Mouse (Mus musculus): Measurements from ENCODE around the gene 1700028J19Rik.
"Not testable (repeated sequence)": the region's sequence is repeated elsewhere in the genome, so short reads cannot be mapped to it uniquely, and the experiment has no call there.

1700028J19Rik gene

GRCm38 (mm10) chr7:44246055-44246983, at the start of gene 1700028J19Rik, which contains the start of gene 2410002F23Rik:
TSS of gene 1700028J19Rik (minus strand) at chr7:44246695.
TSS of gene 2410002F23Rik (plus strand) at chr7:44246722.
- peak; percentile 94 for DNase-seq

DNA sequence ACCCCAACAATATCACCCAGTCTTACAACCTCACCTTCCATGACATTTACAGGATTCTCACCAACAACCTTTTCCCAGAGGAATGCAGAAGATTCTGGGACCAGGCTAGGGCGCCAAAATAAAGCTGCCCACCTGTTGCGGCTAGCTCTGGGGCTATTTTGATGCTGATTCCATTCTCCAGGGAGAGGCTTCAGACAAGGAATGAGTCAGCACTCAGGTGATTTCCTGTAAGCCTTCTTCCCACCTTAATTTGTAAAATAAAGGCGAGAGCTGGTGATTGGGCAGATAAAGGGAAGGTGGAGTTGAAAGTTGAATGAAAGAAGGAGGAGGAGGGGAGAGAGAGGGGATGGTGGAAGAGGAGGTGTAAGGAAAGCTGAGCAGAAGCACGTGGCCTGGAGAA, 44.9 kb upstream of the 1700028J19Rik start:
- no peak for DNase-seq

GRCm38 (mm10) chr7:44290986-44291385, 44.5 kb upstream of the 1700028J19Rik start:
- no peak for DNase-seq

DNA sequence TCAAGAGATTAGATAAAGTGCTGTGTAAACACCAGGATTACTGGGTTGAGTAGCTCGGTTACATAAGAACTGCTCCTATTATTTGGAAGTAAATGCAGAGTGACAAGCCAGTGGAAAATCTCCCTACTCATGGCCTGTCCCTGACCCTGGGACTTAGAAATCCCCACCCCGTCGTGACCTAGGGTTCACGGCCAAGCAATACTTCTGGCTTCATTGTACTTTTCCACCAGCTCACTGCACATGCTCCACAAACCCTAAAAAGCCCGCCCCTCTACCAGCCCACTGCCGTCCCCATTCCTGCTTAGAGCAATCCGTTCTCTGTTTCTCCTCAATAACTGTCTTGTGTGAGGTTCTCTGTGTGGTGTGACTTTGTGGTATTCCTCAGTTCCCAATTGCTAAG, 41.3 kb upstream of the 1700028J19Rik start:
- DNase-seq, result no peak

DNA sequence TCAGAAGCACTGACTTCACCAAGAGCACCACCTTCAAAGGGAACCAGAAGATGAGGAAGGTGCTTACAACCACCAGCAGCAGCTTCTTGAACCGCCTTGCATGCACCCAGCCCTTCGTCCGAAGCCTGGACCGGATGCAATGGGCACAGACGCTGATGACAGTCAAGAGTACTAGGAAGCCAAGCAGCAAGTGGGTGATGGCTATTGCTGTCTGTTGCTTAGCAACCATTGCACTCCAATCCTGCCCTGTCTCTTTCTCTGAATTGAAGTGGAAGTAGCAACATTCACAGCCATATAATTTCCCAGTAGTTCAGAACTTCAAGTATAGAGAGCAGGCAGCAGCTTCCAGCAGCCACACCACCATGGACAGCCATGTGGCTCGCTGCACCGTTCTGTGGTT, 35.1 kb upstream of the 1700028J19Rik start:
- no peak for DNase-seq

DNA sequence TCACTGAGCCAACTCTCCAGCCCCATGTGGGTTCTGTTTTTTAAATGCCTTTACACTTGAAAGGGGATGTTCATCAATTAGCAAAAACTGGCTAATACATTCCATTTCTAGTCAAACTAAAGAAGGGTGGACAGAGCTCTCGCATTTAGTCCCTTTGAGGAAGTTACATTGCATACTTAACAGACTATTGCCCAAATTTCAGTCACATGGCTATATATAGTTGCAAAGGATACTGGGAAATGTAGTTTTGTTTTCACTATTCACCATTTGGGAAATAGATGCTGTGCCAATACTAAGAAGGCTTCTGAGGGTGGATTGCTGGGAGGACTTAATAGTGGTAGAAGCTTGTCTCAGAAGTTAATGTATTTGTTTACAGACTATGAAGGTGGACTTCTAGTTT, 34.5 kb upstream of the 1700028J19Rik start:
- DNase-seq, result no peak

- peak; percentile 82 for DNase-seq
Measured at GRCm38 (mm10) chr7:44277250-44277622, 30.7 kb upstream of the 1700028J19Rik start.

- DNase-seq, result no peak
Measured at GRCm38 (mm10) chr7:44276461-44277249, 30.2 kb upstream of the 1700028J19Rik start.

- no peak for DNase-seq
Measured at GRCm38 (mm10) chr7:44275546-44275945, 29.1 kb upstream of the 1700028J19Rik start.

DNA sequence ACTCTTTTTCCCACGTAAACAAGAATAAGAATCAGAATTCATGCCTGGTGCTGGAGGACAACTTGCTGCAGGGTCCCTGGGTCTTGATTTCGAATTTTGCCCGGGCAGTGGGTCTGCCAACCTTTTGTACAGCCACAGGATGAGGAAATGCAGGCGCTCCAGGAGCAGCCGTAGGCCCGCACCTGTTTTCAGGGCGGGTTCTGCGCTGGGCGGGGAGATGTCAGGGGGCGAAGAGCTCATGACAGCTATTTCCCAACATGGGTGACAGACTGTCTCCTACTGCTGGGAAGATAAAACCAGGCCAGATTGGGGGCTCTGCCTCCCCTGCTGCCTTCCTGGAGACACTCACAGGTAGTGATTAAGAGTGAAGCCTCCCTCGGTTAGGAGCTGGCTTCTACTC, 27.6 kb upstream of the 1700028J19Rik start:
- no peak for DNase-seq

- DNase-seq, result no peak
Measured at GRCm38 (mm10) chr7:44273446-44273845, 27.0 kb upstream of the 1700028J19Rik start.

DNA sequence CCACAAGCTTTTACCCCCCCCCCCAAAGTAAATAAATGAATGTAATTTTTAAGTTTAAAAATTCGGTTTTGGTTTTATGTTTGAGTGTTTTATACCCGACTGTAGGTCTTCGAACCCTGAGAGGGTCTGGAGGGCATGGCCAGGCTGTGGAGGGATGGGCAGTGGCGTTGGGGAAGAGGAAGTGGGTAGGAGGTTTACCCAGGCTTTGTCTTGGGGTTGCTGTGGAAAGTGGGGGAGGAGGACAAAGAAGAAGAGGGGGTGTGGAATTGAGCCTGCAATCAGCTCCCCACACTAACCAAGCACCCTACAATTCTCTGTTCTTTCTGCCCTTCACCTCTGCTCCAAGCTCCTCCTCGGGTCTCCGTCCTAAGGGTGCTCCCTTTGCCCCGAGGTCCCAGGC, 26.1 kb upstream of the 1700028J19Rik start:
- DNase-seq, result no peak

GRCm38 (mm10) chr7:44271309-44271708, 24.8 kb upstream of the 1700028J19Rik start:
- no peak for DNase-seq

DNA sequence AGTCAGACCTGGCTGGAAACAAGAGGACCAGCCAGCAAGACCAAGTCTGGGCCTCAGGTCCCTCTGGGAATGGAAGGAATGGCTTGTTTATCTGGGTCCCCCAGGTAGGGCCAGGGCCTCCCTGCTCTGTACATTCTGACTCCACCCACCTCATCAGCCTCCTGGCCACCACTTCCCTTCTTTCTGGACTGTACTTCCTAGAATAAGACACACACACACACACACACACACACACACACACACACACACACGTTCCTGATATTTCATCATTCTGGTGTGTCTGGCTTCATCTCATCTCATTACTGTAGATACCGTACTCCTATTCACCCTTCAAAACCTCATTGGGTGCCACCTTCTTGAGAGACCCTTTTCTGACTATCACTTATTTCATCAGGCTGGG, 22.9 kb upstream of the 1700028J19Rik start:
- no peak for DNase-seq

DNA sequence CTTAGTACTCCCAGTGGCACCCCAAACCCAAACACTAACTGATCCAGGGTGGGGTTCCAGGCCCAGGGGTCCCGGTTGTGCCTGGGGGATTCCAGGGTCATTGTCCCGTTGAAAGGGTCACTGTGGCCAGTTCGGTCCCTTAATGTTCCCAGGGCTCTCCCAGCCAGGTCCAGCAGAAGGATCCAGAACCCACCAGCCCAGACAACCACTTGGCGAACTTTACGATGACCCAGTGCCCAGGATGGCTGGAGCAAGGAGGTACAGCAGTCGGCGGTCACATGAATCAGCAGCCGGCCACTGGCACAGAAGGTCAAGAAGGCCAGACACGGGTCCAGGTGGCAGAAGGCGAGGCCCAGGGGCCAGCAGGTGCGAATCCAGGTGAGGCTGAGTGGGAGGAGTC, 21.6 kb upstream of the 1700028J19Rik start:
- DNase-seq, result no peak

DNA sequence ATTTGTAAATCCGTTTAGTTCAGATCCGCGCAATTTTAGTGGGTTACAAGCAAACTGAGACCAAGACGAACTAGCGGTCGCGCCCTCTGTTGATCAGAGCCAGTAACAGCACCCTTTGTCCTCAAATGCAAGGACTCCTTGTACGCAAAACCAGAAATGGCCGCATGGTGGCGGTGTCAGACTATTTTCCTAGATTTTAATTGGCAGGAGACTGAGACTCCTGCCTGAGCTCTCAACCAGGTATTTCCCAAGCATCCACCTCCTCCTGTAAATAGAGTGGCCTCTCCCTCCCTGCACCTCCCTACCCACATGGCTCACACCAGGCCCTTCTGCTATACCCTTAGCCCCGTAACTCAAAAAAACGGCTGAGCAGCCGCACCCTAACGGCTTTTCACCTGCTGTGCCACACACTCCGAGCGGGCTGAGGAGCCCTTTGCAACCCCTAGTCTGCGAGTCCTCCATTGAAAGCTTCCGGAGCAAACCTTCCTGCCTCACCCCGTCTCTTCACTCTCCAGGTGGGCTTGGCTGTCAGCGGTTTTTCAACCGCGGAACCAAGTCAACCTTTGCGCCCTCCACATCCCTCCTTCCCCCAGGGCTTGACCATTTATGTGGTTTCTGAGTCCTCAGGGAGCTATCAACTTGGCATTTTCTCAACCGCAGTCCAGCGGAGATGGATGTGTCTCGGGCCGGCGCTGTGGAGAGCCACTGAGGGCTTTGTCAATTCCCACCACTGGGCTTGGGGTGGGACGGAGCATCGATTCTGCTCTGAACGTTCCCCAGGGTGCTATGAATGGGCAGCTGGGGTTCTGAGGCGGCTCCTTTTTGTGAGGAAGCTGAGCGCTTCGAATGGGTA, 16.5 kb upstream of the 1700028J19Rik start:
- DNase-seq, result peak; percentile 99

DNA sequence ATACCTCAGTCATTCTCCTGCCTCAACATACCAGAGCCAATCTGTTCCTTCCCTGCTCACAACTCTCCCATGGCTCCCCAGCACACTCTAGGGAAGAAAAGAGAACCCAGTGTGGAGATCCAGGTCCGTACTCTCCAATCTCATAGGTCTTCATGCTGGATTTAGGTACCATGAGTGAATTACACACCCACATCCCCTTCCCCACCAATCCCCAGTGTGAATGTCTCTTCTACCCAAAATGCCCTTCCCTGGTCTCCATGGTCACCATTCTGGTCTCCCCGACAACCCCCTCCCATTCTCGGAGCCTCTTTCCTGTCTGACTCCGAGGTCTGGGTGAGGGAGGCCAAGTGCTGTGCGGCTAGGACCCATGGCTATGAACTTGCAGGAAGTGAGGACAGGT, 14.7 kb upstream of the 1700028J19Rik start, which contains the start of gene Gm15517:
Gm15517 (plus strand) TSS at position 301 of the 400 bp plus-strand sequence.
- DNase-seq, result no peak

DNA sequence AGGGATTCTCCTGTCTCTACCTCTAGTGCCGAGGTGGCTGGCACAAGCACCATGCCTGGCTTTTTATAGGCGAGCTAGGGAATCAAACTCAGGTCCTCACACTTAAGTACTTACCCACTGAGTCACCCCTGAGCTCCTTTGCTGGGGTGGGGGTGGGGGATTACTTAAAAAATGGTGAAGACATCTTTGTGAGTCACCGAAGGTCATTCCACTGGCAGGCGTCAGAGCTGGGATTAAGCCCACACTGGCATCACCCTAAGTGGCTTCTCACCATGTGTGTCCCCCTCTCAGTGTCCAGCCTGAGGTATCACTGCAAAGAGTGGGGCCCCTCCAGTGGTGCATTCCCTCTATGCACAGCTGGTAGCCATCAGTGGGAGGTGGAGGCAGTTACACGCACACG, 13.9 kb upstream of the 1700028J19Rik start:
- no peak for DNase-seq

DNA sequence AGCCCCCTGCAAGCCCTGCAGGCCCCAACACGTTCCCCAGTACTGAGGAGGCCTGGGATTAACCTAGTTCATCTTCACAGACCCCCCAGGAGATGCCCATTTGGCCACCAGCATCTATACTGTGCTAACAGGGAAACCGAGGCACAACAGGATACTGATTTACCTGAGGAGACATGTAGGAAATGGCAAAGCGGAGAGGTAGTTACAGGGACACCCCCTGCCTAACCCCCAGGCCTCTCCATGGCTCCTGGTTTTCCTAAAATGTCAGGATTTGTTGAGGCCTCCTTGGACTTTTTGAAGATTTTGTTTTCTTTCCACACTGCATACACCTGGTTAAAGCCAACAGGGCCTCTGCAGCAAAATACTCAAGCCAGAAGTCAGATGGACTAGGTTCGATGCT, 10.8 kb upstream of the 1700028J19Rik start, which contains the start of gene Acp4:
Acp4 (minus strand) TSS at position 101 of the 400 bp plus-strand sequence.
- no peak for DNase-seq

DNA sequence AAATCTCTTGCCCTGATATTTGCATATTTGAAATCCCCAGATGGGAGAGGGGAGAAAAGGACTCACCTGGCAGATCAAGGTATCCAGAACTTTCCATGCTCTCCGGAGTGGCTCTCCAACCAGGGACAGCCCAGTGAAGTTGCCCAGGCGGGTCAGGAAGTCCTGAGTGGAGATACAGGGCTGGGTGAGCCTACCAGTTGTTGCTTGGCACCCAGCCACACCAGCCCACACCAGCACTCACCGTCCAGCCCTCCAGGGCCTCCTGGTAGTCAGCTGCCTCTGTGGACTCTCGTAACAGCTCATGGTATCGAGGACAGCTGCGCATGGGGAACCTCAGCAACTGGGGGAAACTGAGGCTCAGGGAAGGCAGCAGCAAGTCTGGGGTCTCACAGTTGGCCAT, 8.4 kb upstream of the 1700028J19Rik start:
- no peak for DNase-seq

- no peak for DNase-seq
Measured at GRCm38 (mm10) chr7:44253023-44253616, 6.6 kb upstream of the 1700028J19Rik start.

GRCm38 (mm10) chr7:44250732-44251275, 4.3 kb upstream of the 1700028J19Rik start:
- DNase-seq, result not testable (repeated sequence)
